Mouse (Mus musculus): ENCODE measurements around the gene Taf1b. TPM values are rescaled to one million over a fixed set of nuclear protein-coding genes. Genes with fewer than 3 reads are reported as not detected.
A peak's percentile ranks its signal among the peaks of the same experiment; 100 is the strongest.
"Not testable (repeated sequence)": the region's sequence is repeated elsewhere in the genome, so short reads cannot be mapped to it uniquely, and the experiment has no call there.

The Taf1b gene
- polyA plus RNA-seq (2015; fragmentation: Nextera tagmentation; extraction: Ambion mirVana), result 33.4 and 38.7 TPM in 2 replicates

- H3K4me3 ChIP-seq, result peak within 1 kb of the TSS; percentile 61
- H3K27ac ChIP-seq, result peak within 1 kb of the TSS; percentile 71
- H3K27me3 ChIP-seq (replicated peaks), result no peaks in the 10 kb centered on the region
- WGBS, result 8% methylated on average over 31 of the region's 31 CpGs
- H3K4me1 ChIP-seq, result peaks cover 3% of the 10 kb centered on the region; the same call in 1 of the 2 replicates
- peak within 1 kb of the TSS; percentile 70 for H3K9ac ChIP-seq
- peak within 1 kb of the TSS; percentile 57 for H3K4me2 ChIP-seq
- H3K9me3 ChIP-seq, result no peaks in the 10 kb centered on the region
- no peaks in the 10 kb centered on the region for H3K36me3 ChIP-seq (replicated peaks)
- ATAC-seq (replicated peaks), result peak; percentile 90
These were observed at the start of gene Taf1b for GRCm38 (mm10) chr12:24498150-24498840. TSS of gene Taf1b (plus strand) at chr12:24498359.

GRCm38 (mm10) chr12:24460406-24460805 lies 37.8 kb upstream of the Taf1b start:
- H3K9ac ChIP-seq, result no peak overlapping the region
- no peak overlapping the region for H3K4me2 ChIP-seq
- no peak overlapping the region for H3K4me3 ChIP-seq
- H3K4me1 ChIP-seq, result no peaks in the 10 kb centered on the region
- no peaks in the 10 kb centered on the region for H3K36me3 ChIP-seq (replicated peaks)
- ATAC-seq (replicated peaks), result no peak
- H3K9me3 ChIP-seq, result no peaks in the 10 kb centered on the region
- 91% methylated on average over 10 of the region's 10 CpGs for WGBS
- no peak overlapping the region for H3K27ac ChIP-seq
- H3K27me3 ChIP-seq (replicated peaks), result no peaks in the 10 kb centered on the region

GRCm38 (mm10) chr12:24462121-24462520 lies 36.0 kb upstream of the Taf1b start:
- not testable (repeated sequence) for H3K4me2 ChIP-seq; H3K36me3 ChIP-seq (replicated peaks); H3K4me3 ChIP-seq; H3K27me3 ChIP-seq (replicated peaks); H3K4me1 ChIP-seq; H3K9ac ChIP-seq; H3K27ac ChIP-seq; ATAC-seq (replicated peaks); H3K9me3 ChIP-seq
- 39% methylated on average over 4 of the region's 4 CpGs for WGBS

GRCm38 (mm10) chr12:24463490-24463889 lies 34.7 kb upstream of the Taf1b start:
- H3K4me1 ChIP-seq; ATAC-seq (replicated peaks); H3K9me3 ChIP-seq; H3K27me3 ChIP-seq (replicated peaks); H3K27ac ChIP-seq; H3K4me2 ChIP-seq; H3K36me3 ChIP-seq (replicated peaks); H3K4me3 ChIP-seq; H3K9ac ChIP-seq: not testable (repeated sequence)
- WGBS, result 84% methylated on average over 6 of the region's 6 CpGs

GRCm38 (mm10) chr12:24468966-24469365 lies 29.2 kb upstream of the Taf1b start:
- H3K9me3 ChIP-seq, result no peaks in the 10 kb centered on the region
- H3K27ac ChIP-seq, result no peak overlapping the region
- ATAC-seq (replicated peaks), result no peak
- H3K4me1 ChIP-seq, result no peaks in the 10 kb centered on the region
- H3K36me3 ChIP-seq (replicated peaks), result no peaks in the 10 kb centered on the region
- H3K9ac ChIP-seq, result no peak overlapping the region
- no peak overlapping the region for H3K4me3 ChIP-seq
- no peaks in the 10 kb centered on the region for H3K27me3 ChIP-seq (replicated peaks)
- 78% methylated on average over 2 of the region's 2 CpGs for WGBS
- H3K4me2 ChIP-seq, result no peak overlapping the region

- no peaks in the 10 kb centered on the region for H3K27me3 ChIP-seq (replicated peaks)
- no peak overlapping the region for H3K27ac ChIP-seq
- H3K9me3 ChIP-seq, result no peaks in the 10 kb centered on the region
- no peaks in the 10 kb centered on the region for H3K36me3 ChIP-seq (replicated peaks)
- H3K9ac ChIP-seq, result no peak overlapping the region
- WGBS, result 16% methylated on average over 4 of the region's 4 CpGs
- H3K4me2 ChIP-seq, result no peak overlapping the region
- ATAC-seq (replicated peaks), result no peak; the same call in 1 of the 2 replicates
- H3K4me3 ChIP-seq, result no peak overlapping the region
- no peaks in the 10 kb centered on the region for H3K4me1 ChIP-seq
These were observed 27.2 kb upstream of the Taf1b start for GRCm38 (mm10) chr12:24470943-24471342.

GRCm38 (mm10) chr12:24473221-24473620 lies 24.9 kb upstream of the Taf1b start:
- H3K4me1 ChIP-seq, result no peaks in the 10 kb centered on the region
- H3K9me3 ChIP-seq, result no peaks in the 10 kb centered on the region
- no peak overlapping the region for H3K4me2 ChIP-seq
- no peak overlapping the region for H3K9ac ChIP-seq
- ATAC-seq (replicated peaks), result no peak
- no peak overlapping the region for H3K27ac ChIP-seq
- no peaks in the 10 kb centered on the region for H3K27me3 ChIP-seq (replicated peaks)
- WGBS, result 70% methylated on average over 3 of the region's 3 CpGs
- no peak overlapping the region for H3K4me3 ChIP-seq
- no peaks in the 10 kb centered on the region for H3K36me3 ChIP-seq (replicated peaks)

- ATAC-seq (replicated peaks), result no peak
- H3K4me3 ChIP-seq, result no peak overlapping the region
- no peaks in the 10 kb centered on the region for H3K4me1 ChIP-seq
- no peak overlapping the region for H3K9ac ChIP-seq
- H3K27me3 ChIP-seq (replicated peaks), result no peaks in the 10 kb centered on the region
- no peak overlapping the region for H3K4me2 ChIP-seq
- H3K27ac ChIP-seq, result no peak overlapping the region
- WGBS, result 98% methylated on average over 4 of the region's 4 CpGs
- H3K36me3 ChIP-seq (replicated peaks), result no peaks in the 10 kb centered on the region
- H3K9me3 ChIP-seq, result no peaks in the 10 kb centered on the region
These were observed 13.2 kb upstream of the Taf1b start for GRCm38 (mm10) chr12:24484930-24485329.

- H3K4me2 ChIP-seq, result no peak overlapping the region
- no peak overlapping the region for H3K4me3 ChIP-seq
- ATAC-seq (replicated peaks), result no peak
- 89% methylated on average over 1 of the region's 1 CpGs for WGBS
- no peaks in the 10 kb centered on the region for H3K27me3 ChIP-seq (replicated peaks)
- no peak overlapping the region for H3K27ac ChIP-seq
- no peak overlapping the region for H3K9ac ChIP-seq
- H3K4me1 ChIP-seq, result no peaks in the 10 kb centered on the region
- H3K9me3 ChIP-seq, result no peaks in the 10 kb centered on the region
- H3K36me3 ChIP-seq (replicated peaks), result no peaks in the 10 kb centered on the region
These were observed 11.3 kb upstream of the Taf1b start for GRCm38 (mm10) chr12:24486882-24487281.

GRCm38 (mm10) chr12:24492507-24492906 lies 5.7 kb upstream of the Taf1b start:
- H3K4me2 ChIP-seq; H3K9ac ChIP-seq; H3K36me3 ChIP-seq (replicated peaks); H3K9me3 ChIP-seq; H3K4me3 ChIP-seq; ATAC-seq (replicated peaks); H3K27me3 ChIP-seq (replicated peaks); H3K27ac ChIP-seq; H3K4me1 ChIP-seq: not testable (repeated sequence)
- WGBS, result 90% methylated on average over 3 of the region's 3 CpGs

- H3K36me3 ChIP-seq (replicated peaks), result no peaks in the 10 kb centered on the region
- H3K27ac ChIP-seq, result no peak overlapping the region
- WGBS, result 67% methylated on average over 9 of the region's 9 CpGs
- no peak for ATAC-seq (replicated peaks)
- no peaks in the 10 kb centered on the region for H3K9me3 ChIP-seq
- no peaks in the 10 kb centered on the region for H3K27me3 ChIP-seq (replicated peaks)
- peak overlapping the region; percentile 28; the same call in 1 of the 2 replicates for H3K4me2 ChIP-seq
- H3K9ac ChIP-seq, result no peak overlapping the region
- H3K4me1 ChIP-seq, result 0 out of 2 replicates have a peak, but pooled peaks cover under 1% of the 10 kb centered on the region
- H3K4me3 ChIP-seq, result no peak overlapping the region
These were observed 5.1 kb upstream of the Taf1b start for GRCm38 (mm10) chr12:24493011-24493410.

GRCm38 (mm10) chr12:24493412-24493811 lies 4.7 kb upstream of the Taf1b start:
- H3K4me3 ChIP-seq, result no peak overlapping the region
- peak overlapping the region; percentile 28; the same call in 1 of the 2 replicates for H3K4me2 ChIP-seq
- no peak overlapping the region for H3K27ac ChIP-seq
- H3K9me3 ChIP-seq, result no peaks in the 10 kb centered on the region
- no peaks in the 10 kb centered on the region for H3K36me3 ChIP-seq (replicated peaks)
- H3K4me1 ChIP-seq, result peaks cover 3% of the 10 kb centered on the region; the same call in 1 of the 2 replicates
- no peak overlapping the region for H3K9ac ChIP-seq
- no peaks in the 10 kb centered on the region for H3K27me3 ChIP-seq (replicated peaks)
- WGBS, result 66% methylated on average over 30 of the region's 30 CpGs
- ATAC-seq (replicated peaks), result no peak

GRCm38 (mm10) chr12:24494791-24495190 lies 3.4 kb upstream of the Taf1b start:
- not testable (repeated sequence) for H3K27me3 ChIP-seq (replicated peaks); H3K36me3 ChIP-seq (replicated peaks); ATAC-seq (replicated peaks); H3K4me3 ChIP-seq; H3K4me1 ChIP-seq; H3K4me2 ChIP-seq; H3K27ac ChIP-seq; H3K9ac ChIP-seq; H3K9me3 ChIP-seq
- 74% methylated on average over 3 of the region's 3 CpGs for WGBS

Data from midbrain, embryonic 15.5 days (tissue).